Mouse (Mus musculus): ENCODE measurements around the gene Ehd4. TPM values are rescaled to one million over a fixed set of nuclear protein-coding genes. Genes with fewer than 3 reads are reported as not detected.

The Ehd4 gene
- polyA plus RNA-seq, 1 experiment from 2014 or later = 60.6 TPM

DNA sequence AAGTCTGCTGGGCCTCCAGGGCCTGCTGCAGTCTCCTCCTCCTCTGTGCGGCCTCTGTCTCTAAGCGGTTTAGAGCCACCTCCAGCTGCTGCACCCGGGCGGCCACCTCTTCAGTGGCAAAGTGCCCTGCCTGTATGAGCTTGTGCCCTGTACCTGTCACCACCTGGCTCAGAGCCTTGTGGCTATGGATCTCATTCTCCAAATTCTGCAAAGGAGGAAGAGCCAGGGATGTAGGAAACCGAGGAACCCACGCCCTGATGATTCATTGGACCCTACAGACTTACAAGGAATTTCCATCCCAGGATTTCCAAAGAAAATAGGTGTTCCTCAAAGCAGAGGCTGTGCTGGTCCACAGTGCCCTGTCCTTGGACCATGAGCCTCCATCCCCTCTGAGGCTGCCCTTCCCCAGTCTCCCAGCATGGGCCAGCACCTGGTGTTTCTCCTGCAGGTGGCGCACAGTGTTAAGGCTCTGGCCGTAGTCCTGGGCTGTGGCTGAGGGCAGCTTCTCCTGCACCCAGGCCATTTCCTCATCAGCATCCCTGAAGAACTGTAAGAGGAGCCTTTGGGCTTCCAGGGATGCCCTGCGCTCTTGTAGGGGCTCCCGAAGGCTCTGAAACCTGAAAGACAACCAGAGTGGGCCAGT, 104.7 kb downstream of the Ehd4 start:
- Histone ChIP-seq H3K9me3 (no peaks in the 10 kb centered on the region), H3K36me3 (no peaks in the 10 kb centered on the region), H3K4me3 (no peak overlapping the region), H3K9ac (no peak overlapping the region), H3K27ac (no peak overlapping the region), H3K4me2 (no peak overlapping the region), H3K4me1 (peaks cover 36% of the 10 kb centered on the region), H3K27me3 (no peaks in the 10 kb centered on the region)
- no peak for ATAC-seq (ENCODE audit: insufficient number of reproducible peaks, low FRiP score, low TSS enrichment, low read depth)
- 58% methylated on average over 10 of the region's 10 CpGs for WGBS

DNA sequence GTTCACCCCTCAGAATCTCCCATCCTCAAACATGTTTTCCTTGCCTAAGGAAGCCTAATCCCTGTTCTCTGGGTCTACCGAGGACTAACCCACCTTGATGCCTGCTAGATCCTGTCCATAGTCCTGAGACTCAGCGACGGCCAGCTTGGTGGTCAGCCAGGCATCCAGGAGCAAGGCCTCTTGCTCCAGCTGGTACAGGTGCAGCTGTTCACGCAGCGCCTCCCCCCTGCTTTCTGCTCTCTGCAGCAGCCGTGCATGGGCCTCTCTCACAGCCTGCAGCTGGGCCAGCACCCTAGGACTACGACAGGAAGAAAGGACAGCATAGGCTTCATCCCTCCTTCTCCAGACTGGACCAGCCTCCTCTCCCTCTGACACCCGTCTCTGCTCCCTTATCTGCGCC, 106.2 kb downstream of the Ehd4 start:
- H3K27me3 ChIP-seq = no peaks in the 10 kb centered on the region
- no peak for ATAC-seq (ENCODE audit: insufficient number of reproducible peaks, low FRiP score, low TSS enrichment, low read depth)
- H3K27ac ChIP-seq = no peak overlapping the region

GRCm38 (mm10) chr2:120046486-120047310, 107.7 kb downstream of the Ehd4 start:
- Histone ChIP-seq H3K4me1 (peaks cover 49% of the 10 kb centered on the region), H3K36me3 (peaks cover 9% of the 10 kb centered on the region), H3K27ac (no peak overlapping the region), H3K4me2 (no peak overlapping the region), H3K27me3 (no peaks in the 10 kb centered on the region), H3K9me3 (no peaks in the 10 kb centered on the region), H3K9ac (no peak overlapping the region), H3K4me3 (no peak overlapping the region)
- WGBS = 51% methylated on average over 14 of the region's 14 CpGs
- no peak for ATAC-seq (ENCODE audit: insufficient number of reproducible peaks, low FRiP score, low TSS enrichment, low read depth)

More for the DNA sequence above, 106.2 kb downstream of the Ehd4 start:
- peaks cover 49% of the 10 kb centered on the region for H3K4me1 ChIP-seq
- WGBS = 74% methylated on average over 9 of the region's 9 CpGs
- no peak overlapping the region for H3K4me2 ChIP-seq
- no peaks in the 10 kb centered on the region for H3K36me3 ChIP-seq
- H3K9ac ChIP-seq = no peak overlapping the region
- H3K4me3 ChIP-seq = no peak overlapping the region
- H3K9me3 ChIP-seq = no peaks in the 10 kb centered on the region

DNA sequence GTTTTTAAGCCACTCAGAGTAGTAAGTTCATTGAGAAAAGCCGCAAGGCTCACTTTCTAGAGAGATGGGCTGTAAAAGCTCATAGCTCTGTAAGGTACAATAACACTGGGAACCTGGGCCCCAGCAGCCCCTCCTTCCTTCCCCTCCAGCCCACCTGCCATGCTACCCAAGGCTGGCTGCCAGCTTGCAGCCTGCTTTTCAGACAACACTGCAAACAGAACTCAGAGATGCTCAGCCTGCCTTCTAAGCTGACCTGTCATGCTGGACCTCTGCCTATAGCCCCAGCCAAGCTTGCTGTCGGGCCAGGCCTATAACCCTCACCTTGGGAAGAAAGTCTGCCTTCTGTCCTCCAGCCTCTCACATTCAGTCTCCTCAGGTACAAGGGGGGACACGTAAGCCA, 109.7 kb downstream of the Ehd4 start:
- no peaks in the 10 kb centered on the region for H3K27me3 ChIP-seq
- H3K36me3 ChIP-seq = peaks cover 29% of the 10 kb centered on the region
- ATAC-seq (ENCODE audit: insufficient number of reproducible peaks, low FRiP score, low TSS enrichment, low read depth) = peak; percentile 11; the same call in 1 of the 2 replicates
- H3K27ac ChIP-seq = peak overlapping the region; percentile 85
- H3K4me3 ChIP-seq = no peak overlapping the region
- 48% methylated on average over 3 of the region's 3 CpGs for WGBS
- peaks cover 40% of the 10 kb centered on the region for H3K4me1 ChIP-seq
- no peak overlapping the region for H3K4me2 ChIP-seq
- no peak overlapping the region for H3K9ac ChIP-seq
- no peaks in the 10 kb centered on the region for H3K9me3 ChIP-seq

- Histone ChIP-seq H3K4me2 (no peak overlapping the region; the same call in 1 of the 2 replicates), H3K27ac (peak overlapping the region; percentile 85), H3K36me3 (peaks cover 34% of the 10 kb centered on the region), H3K9me3 (no peaks in the 10 kb centered on the region), H3K27me3 (no peaks in the 10 kb centered on the region), H3K9ac (no peak overlapping the region), H3K4me3 (no peak overlapping the region), H3K4me1 (peaks cover 40% of the 10 kb centered on the region)
- WGBS = 45% methylated on average over 4 of the region's 4 CpGs
- peak; percentile 65 for ATAC-seq (ENCODE audit: insufficient number of reproducible peaks, low FRiP score, low TSS enrichment, low read depth)
Observed at GRCm38 (mm10) chr2:120044101-120044603, 110.3 kb downstream of the Ehd4 start.

DNA sequence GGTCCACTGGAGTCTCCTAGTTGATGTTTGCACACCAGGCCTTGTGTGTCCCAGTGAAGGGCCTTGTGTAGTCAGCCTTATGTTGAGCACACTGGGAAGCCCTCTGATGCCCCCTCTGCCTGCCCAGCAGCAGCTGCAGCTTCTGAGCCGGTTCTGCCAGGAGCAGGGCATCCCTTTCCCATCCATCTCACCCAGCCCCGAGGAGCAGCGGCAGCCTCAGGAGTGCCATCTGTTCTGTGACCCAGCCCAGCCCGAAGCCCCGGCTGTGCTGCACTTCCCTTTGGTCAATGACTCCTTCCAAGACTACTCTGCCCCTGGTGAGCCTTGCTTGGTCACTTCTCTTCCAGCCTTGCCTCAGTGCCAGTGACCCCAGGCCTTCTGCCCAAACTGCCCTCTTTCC, 113.4 kb downstream of the Ehd4 start:
- no peak overlapping the region for H3K27ac ChIP-seq
- peaks cover 24% of the 10 kb centered on the region for H3K4me1 ChIP-seq
- WGBS = 95% methylated on average over 5 of the region's 5 CpGs
- no peaks in the 10 kb centered on the region for H3K27me3 ChIP-seq
- ATAC-seq (ENCODE audit: insufficient number of reproducible peaks, low FRiP score, low TSS enrichment, low read depth) = no peak
- peaks cover 63% of the 10 kb centered on the region for H3K36me3 ChIP-seq
- H3K9me3 ChIP-seq = no peaks in the 10 kb centered on the region
- H3K9ac ChIP-seq = no peak overlapping the region
- no peak overlapping the region for H3K4me2 ChIP-seq
- no peak overlapping the region for H3K4me3 ChIP-seq

Other genes with a start within 250 kb of the Ehd4 start
- gene Mapkbp1, start 181.9 kb downstream of the Ehd4 start, polyA plus RNA-seq (2015; fragmentation: Nextera tagmentation; extraction: Ambion mirVana) = 4.0 and 4.3 TPM in 2 replicates
- 17.5 and 18.4 TPM in 2 replicates for gene Jmjd7, start 127.1 kb downstream of the Ehd4 start, polyA plus RNA-seq (2015; fragmentation: Nextera tagmentation; extraction: Ambion mirVana)
- gene Gm28042, start 127.1 kb downstream of the Ehd4 start, polyA plus RNA-seq (2015; fragmentation: Nextera tagmentation; extraction: Ambion mirVana) = 3.8 and 5.0 TPM in 2 replicates
- 2.8 and 3.9 TPM in 2 replicates for gene Pla2g4b, start 121.2 kb downstream of the Ehd4 start, polyA plus RNA-seq (2015; fragmentation: Nextera tagmentation; extraction: Ambion mirVana)
- gene Pla2g4e, start 90.7 kb upstream of the Ehd4 start, polyA plus RNA-seq (2015; fragmentation: Nextera tagmentation; extraction: Ambion mirVana) = 8.0 and 8.6 TPM in 2 replicates
- 0.45 and 0.48 TPM in 2 replicates for gene Pla2g4d, start 134.6 kb upstream of the Ehd4 start, polyA plus RNA-seq (2015; fragmentation: Nextera tagmentation; extraction: Ambion mirVana)
- gene Pla2g4f, start 159.6 kb upstream of the Ehd4 start, polyA plus RNA-seq (2015; fragmentation: Nextera tagmentation; extraction: Ambion mirVana) = 21.2 and 23.9 TPM in 2 replicates
- 22.5 and 25.0 TPM in 2 replicates for gene Vps39, start 198.5 kb upstream of the Ehd4 start, polyA plus RNA-seq (2015; fragmentation: Nextera tagmentation; extraction: Ambion mirVana)
- 7.8 and 9.9 TPM in 2 replicates for gene Ganc, start 249.3 kb upstream of the Ehd4 start, polyA plus RNA-seq (2015; fragmentation: Nextera tagmentation; extraction: Ambion mirVana)
- gene Tmem87a, start 249.5 kb upstream of the Ehd4 start, polyA plus RNA-seq (2015; fragmentation: Nextera tagmentation; extraction: Ambion mirVana) = 10.3 and 11.1 TPM in 2 replicates

Data from limb, embryonic 15.5 days (tissue).